Mouse (Mus musculus): ENCODE measurements around the gene Smagp.

Gene Smagp

GRCm38 (mm10) chr15:100665411-100666218 is 28.9 kb upstream of the Smagp start:
- DNase-seq (ENCODE audit: low spot score), result no peak

GRCm38 (mm10) chr15:100664813-100665274 is 28.1 kb upstream of the Smagp start:
- no peak for DNase-seq (ENCODE audit: low spot score)

GRCm38 (mm10) chr15:100660805-100661204 is 24.1 kb upstream of the Smagp start:
- no peak for DNase-seq (ENCODE audit: low spot score)

- no peak for DNase-seq (ENCODE audit: low spot score)
Measured at GRCm38 (mm10) chr15:100660306-100660705, 23.6 kb upstream of the Smagp start.

- DNase-seq (ENCODE audit: low spot score), result no peak
Measured at GRCm38 (mm10) chr15:100655201-100655600, 18.5 kb upstream of the Smagp start.

- no peak for DNase-seq (ENCODE audit: low spot score)
Measured at GRCm38 (mm10) chr15:100654271-100654670, 17.5 kb upstream of the Smagp start.

GRCm38 (mm10) chr15:100651610-100652009 is 14.9 kb upstream of the Smagp start:
- DNase-seq (ENCODE audit: low spot score), result no peak

- no peak for DNase-seq (ENCODE audit: low spot score)
Measured at GRCm38 (mm10) chr15:100650111-100650510, 13.4 kb upstream of the Smagp start.

GRCm38 (mm10) chr15:100646161-100646560 is 9.4 kb upstream of the Smagp start:
- no peak for DNase-seq (ENCODE audit: low spot score)

- no peak for DNase-seq (ENCODE audit: low spot score)
Measured at GRCm38 (mm10) chr15:100642451-100642850, 5.7 kb upstream of the Smagp start.

GRCm38 (mm10) chr15:100641226-100641810 is 4.6 kb upstream of the Smagp start:
- no peak for DNase-seq (ENCODE audit: low spot score)

- DNase-seq (ENCODE audit: low spot score), result no peak
Measured at GRCm38 (mm10) chr15:100639972-100640750, 3.4 kb upstream of the Smagp start.

GRCm38 (mm10) chr15:100637661-100638060 is 921 bp upstream of the Smagp start:
- no peak for DNase-seq (ENCODE audit: low spot score)

- DNase-seq (ENCODE audit: low spot score), result no peak
Measured at GRCm38 (mm10) chr15:100635851-100636645, 692 bp downstream of the Smagp start.

- no peak for DNase-seq (ENCODE audit: low spot score)
Measured at GRCm38 (mm10) chr15:100635239-100635638, 1.5 kb downstream of the Smagp start.

GRCm38 (mm10) chr15:100633341-100633740 is 3.4 kb downstream of the Smagp start:
- no peak for DNase-seq (ENCODE audit: low spot score)

GRCm38 (mm10) chr15:100632323-100632722 is 4.4 kb downstream of the Smagp start:
- no peak for DNase-seq (ENCODE audit: low spot score)

GRCm38 (mm10) chr15:100631454-100632170 is 5.1 kb downstream of the Smagp start:
- no peak for DNase-seq (ENCODE audit: low spot score)

- DNase-seq (ENCODE audit: low spot score), result no peak
Measured at GRCm38 (mm10) chr15:100630126-100630525, 6.6 kb downstream of the Smagp start.

- peak; percentile 84 for DNase-seq (ENCODE audit: low spot score)
Measured at GRCm38 (mm10) chr15:100628797-100629196, 7.9 kb downstream of the Smagp start.

GRCm38 (mm10) chr15:100627774-100628370 is 8.9 kb downstream of the Smagp start:
- DNase-seq (ENCODE audit: low spot score), result peak; percentile 69

All from MN1 (cell line).